Mouse (Mus musculus): ENCODE data around the gene Zfp13. TPM values are rescaled to one million over a fixed set of nuclear protein-coding genes. Genes with fewer than 3 reads are reported as not detected.

The Zfp13 gene
- polyA plus RNA-seq, 2 experiments: 16.2 to 27.6 TPM

GRCm38 (mm10) chr17:23609612-23610011 lies 10.3 kb upstream of the Zfp13 start:
- Histone ChIP-seq H3K27ac (replicated peaks; ENCODE audit: low read depth, low read length) (no peak overlapping the region), H3K4me2 (replicated peaks; ENCODE audit: low read depth, low read length, severe bottlenecking) (no peak overlapping the region), H3K9me3 (ENCODE audit: control insufficient read depth, low read length) (no peaks in the 10 kb centered on the region), H3K4me3 (replicated peaks; ENCODE audit: low read length) (no peak overlapping the region), H3K27me3 (ENCODE audit: control insufficient read depth, insufficient read depth, low read length) (no peaks in the 10 kb centered on the region), H3K9ac (ENCODE audit: low read depth, low read length, severe bottlenecking) (no peak overlapping the region), H3K36me3 (ENCODE audit: control insufficient read depth, insufficient read depth, low read length) (no peaks in the 10 kb centered on the region), H3K4me1 (ENCODE audit: control insufficient read depth, insufficient read depth, low read length) (no peaks in the 10 kb centered on the region)
- DNase-seq (ENCODE audit: low spot score): no peak
- TF ChIP-seq POLR2A (IDR thresholded peaks at IDR 0.05; ENCODE audit: borderline replicate concordance, extremely low read depth, insufficient read depth, insufficient read length): no peak
- WGBS: 91% methylated on average over 24 of the region's 24 CpGs
- no peak for ATAC-seq (ENCODE audit: low FRiP score, low read depth)

DNA sequence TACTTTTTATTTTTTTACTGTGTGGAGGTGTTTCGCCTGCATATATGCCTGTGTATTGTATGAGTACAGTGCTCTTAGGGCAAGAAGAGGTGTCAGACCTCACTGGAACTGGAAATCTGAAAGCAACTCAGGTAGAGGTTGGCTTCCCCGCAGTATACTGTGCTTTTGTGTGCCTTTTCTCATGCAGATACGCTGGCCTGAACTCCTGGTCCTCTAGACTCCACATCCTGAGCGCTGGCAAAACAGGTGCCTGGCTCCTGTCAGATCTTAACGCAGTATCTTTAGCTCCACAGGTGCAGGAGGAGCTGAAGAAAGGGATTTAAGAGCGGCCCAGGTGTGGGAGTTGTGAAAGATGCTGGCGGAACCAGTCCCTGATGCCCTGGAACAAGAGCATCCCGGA lies 5.9 kb upstream of the Zfp13 start:
- Histone ChIP-seq H3K27me3 (ENCODE audit: control insufficient read depth, insufficient read depth, low read length) (no peaks in the 10 kb centered on the region), H3K36me3 (ENCODE audit: control insufficient read depth, insufficient read depth, low read length) (no peaks in the 10 kb centered on the region), H3K9ac (ENCODE audit: low read depth, low read length, severe bottlenecking) (no peak overlapping the region), H3K4me1 (ENCODE audit: control insufficient read depth, insufficient read depth, low read length) (peaks cover 3% of the 10 kb centered on the region; the same call in 1 of the 2 replicates), H3K4me2 (replicated peaks; ENCODE audit: low read depth, low read length, severe bottlenecking) (no peak overlapping the region), H3K9me3 (ENCODE audit: control insufficient read depth, low read length) (no peaks in the 10 kb centered on the region), H3K4me3 (replicated peaks; ENCODE audit: low read length) (no peak overlapping the region), H3K27ac (replicated peaks; ENCODE audit: low read depth, low read length) (no peak overlapping the region)
- WGBS: 86% methylated on average over 8 of the region's 8 CpGs
- no peak for TF ChIP-seq POLR2A (IDR thresholded peaks at IDR 0.05; ENCODE audit: borderline replicate concordance, extremely low read depth, insufficient read depth, insufficient read length)
- DNase-seq (ENCODE audit: low spot score): no peak
- no peak for ATAC-seq (ENCODE audit: low FRiP score, low read depth)

DNA sequence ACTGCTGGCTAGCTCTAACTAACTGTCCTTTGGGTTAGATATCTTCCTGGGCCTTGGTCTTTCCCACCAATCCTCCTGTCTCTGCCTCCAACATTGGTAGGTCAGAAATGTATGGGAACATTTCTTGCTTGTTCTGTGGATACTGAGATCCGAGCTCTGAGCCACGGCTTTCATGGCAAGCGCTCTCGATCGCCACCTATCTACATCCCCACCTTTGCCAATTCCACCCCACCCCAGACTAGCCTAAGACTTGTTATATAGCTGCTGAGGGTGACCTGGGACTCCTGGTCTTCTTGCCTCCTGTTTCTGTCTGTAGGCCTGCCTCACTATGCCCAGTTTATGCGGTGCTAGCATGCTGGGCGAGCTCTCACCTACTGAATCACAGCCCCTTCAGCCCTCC lies 5.1 kb upstream of the Zfp13 start:
- Histone ChIP-seq H3K9ac (ENCODE audit: low read depth, low read length, severe bottlenecking) (no peak overlapping the region), H3K4me2 (replicated peaks; ENCODE audit: low read depth, low read length, severe bottlenecking) (no peak overlapping the region), H3K36me3 (ENCODE audit: control insufficient read depth, insufficient read depth, low read length) (no peaks in the 10 kb centered on the region), H3K4me1 (ENCODE audit: control insufficient read depth, insufficient read depth, low read length) (peaks cover 3% of the 10 kb centered on the region; the same call in 1 of the 2 replicates), H3K27ac (replicated peaks; ENCODE audit: low read depth, low read length) (no peak overlapping the region), H3K27me3 (ENCODE audit: control insufficient read depth, insufficient read depth, low read length) (no peaks in the 10 kb centered on the region), H3K4me3 (replicated peaks; ENCODE audit: low read length) (no peak overlapping the region), H3K9me3 (ENCODE audit: control insufficient read depth, low read length) (no peaks in the 10 kb centered on the region)
- no peak for TF ChIP-seq POLR2A (IDR thresholded peaks at IDR 0.05; ENCODE audit: borderline replicate concordance, extremely low read depth, insufficient read depth, insufficient read length)
- no peak for ATAC-seq (ENCODE audit: low FRiP score, low read depth)
- DNase-seq (ENCODE audit: low spot score): no peak
- 72% methylated on average over 7 of the region's 7 CpGs for WGBS

DNA sequence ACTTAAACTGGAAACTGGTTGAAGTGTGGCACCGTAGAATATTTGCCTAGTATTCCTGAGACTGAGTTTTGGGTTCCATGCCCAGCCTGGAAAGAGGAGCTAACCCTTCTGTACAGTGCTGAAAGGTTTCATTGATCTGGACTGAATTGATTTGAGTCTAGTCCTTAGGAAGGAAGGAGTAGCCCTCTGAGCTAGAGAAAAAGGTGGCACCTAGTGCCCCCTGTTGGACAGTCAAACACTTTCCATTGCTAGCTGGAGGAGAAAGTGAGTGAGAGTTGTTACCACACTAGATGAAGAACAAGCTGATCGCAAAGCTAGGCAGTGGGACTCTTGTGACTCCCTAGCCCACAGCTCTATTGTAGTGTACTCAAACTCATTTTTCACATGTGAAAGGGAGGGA lies 4.3 kb upstream of the Zfp13 start:
- H3K9ac ChIP-seq (ENCODE audit: low read depth, low read length, severe bottlenecking): no peak overlapping the region
- no peak overlapping the region for H3K27ac ChIP-seq (replicated peaks; ENCODE audit: low read depth, low read length)
- H3K27me3 ChIP-seq (ENCODE audit: control insufficient read depth, insufficient read depth, low read length): no peaks in the 10 kb centered on the region
- no peak for TF ChIP-seq POLR2A (IDR thresholded peaks at IDR 0.05; ENCODE audit: borderline replicate concordance, extremely low read depth, insufficient read depth, insufficient read length)
- no peak for DNase-seq (ENCODE audit: low spot score)
- H3K4me2 ChIP-seq (replicated peaks; ENCODE audit: low read depth, low read length, severe bottlenecking): no peak overlapping the region
- H3K36me3 ChIP-seq (ENCODE audit: control insufficient read depth, insufficient read depth, low read length): no peaks in the 10 kb centered on the region
- peaks cover 3% of the 10 kb centered on the region; the same call in 1 of the 2 replicates for H3K4me1 ChIP-seq (ENCODE audit: control insufficient read depth, insufficient read depth, low read length)
- H3K9me3 ChIP-seq (ENCODE audit: control insufficient read depth, low read length): no peaks in the 10 kb centered on the region
- 63% methylated on average over 2 of the region's 2 CpGs for WGBS
- no peak overlapping the region for H3K4me3 ChIP-seq (replicated peaks; ENCODE audit: low read length)
- ATAC-seq (ENCODE audit: low FRiP score, low read depth): no peak

DNA sequence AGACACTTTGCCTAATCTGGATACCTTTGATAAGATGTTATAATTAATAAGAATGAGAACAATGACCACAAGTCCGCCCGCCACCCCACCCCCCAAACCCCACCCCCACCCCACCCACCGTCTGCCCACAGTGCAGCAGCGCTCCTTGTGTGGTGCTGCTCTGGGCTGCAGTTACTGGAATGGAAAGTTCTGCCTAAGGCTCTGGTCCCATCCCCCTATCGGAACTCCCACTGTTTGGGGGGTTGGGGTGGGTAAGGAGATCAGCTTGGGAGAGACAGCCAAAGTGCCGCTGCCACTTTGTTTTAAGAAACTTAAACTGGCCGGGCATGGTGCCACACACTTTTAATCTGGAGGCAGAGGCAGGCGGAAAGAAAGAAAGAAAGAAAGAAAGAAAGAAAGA lies 3.8 kb upstream of the Zfp13 start:
- H3K27me3 ChIP-seq (ENCODE audit: control insufficient read depth, insufficient read depth, low read length): no peaks in the 10 kb centered on the region
- no peaks in the 10 kb centered on the region for H3K36me3 ChIP-seq (ENCODE audit: control insufficient read depth, insufficient read depth, low read length)
- no peak overlapping the region for H3K4me3 ChIP-seq (replicated peaks; ENCODE audit: low read length)
- WGBS: 42% methylated on average over 8 of the region's 8 CpGs
- H3K9me3 ChIP-seq (ENCODE audit: control insufficient read depth, low read length): no peaks in the 10 kb centered on the region
- DNase-seq (ENCODE audit: low spot score) (no peak), ATAC-seq (ENCODE audit: low FRiP score, low read depth) (no peak)
- H3K4me1 ChIP-seq (ENCODE audit: control insufficient read depth, insufficient read depth, low read length): peaks cover 3% of the 10 kb centered on the region; the same call in 1 of the 2 replicates
- TF ChIP-seq POLR2A (IDR thresholded peaks at IDR 0.05; ENCODE audit: borderline replicate concordance, extremely low read depth, insufficient read depth, insufficient read length): no peak
- H3K27ac ChIP-seq (replicated peaks; ENCODE audit: low read depth, low read length): no peak overlapping the region
- no peak overlapping the region for H3K9ac ChIP-seq (ENCODE audit: low read depth, low read length, severe bottlenecking)
- H3K4me2 ChIP-seq (replicated peaks; ENCODE audit: low read depth, low read length, severe bottlenecking): no peak overlapping the region

Data from limb, embryonic 14.5 days (tissue).